Comparison of ENCODE assay signal across 12 mouse cellular contexts in the genomic region with DNA sequence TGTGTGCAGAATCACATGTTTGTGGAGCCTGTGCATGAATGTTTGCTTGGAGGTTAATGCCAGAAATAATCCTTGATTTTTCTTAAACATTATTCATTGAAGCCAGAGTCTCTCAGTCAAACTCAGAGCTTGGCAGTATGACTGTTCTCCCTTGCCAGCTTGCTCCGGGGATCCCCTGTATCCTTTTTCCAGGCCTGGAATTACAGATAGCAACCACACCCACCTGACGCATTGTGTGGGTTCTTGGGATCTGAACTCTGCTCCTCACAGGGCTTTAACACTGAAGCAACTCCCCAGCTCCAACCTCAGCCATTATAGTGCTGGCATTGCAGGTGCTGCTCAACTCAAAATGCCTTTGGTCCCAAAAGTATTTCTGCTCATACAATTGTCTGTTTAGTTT.
"Had no signal": no experiment of that assay in that cellular context is flagged by ENCODE, and none has a peak within 500 bp of the region (broad histone marks: within the 10 kb centered on the region; RNA-seq: fewer than 3 reads in every experiment).

No protein-coding gene starts in this region.

- DNase-seq: left cerebral cortex, postnatal 4 days; liver; liver, embryonic 13.5 days; liver, postnatal 0 days; lung, adult 18-20 months; lung, adult 2 months; lung, embryonic 14.5 days; lung, postnatal 10 days; lung, postnatal 14 days; lung, postnatal 36 days; lung, postnatal 4 days; midbrain, embryonic 14.5 days had no signal
